Mouse (Mus musculus): Measurements from ENCODE around the gene Myo1e. TPM values are rescaled to one million over a fixed set of nuclear protein-coding genes. Genes with fewer than 3 reads are reported as not detected.

Myo1e gene
- total and polyA plus RNA-seq, 3 experiments: 82.3 to 186 (median 98.7) TPM

DNA sequence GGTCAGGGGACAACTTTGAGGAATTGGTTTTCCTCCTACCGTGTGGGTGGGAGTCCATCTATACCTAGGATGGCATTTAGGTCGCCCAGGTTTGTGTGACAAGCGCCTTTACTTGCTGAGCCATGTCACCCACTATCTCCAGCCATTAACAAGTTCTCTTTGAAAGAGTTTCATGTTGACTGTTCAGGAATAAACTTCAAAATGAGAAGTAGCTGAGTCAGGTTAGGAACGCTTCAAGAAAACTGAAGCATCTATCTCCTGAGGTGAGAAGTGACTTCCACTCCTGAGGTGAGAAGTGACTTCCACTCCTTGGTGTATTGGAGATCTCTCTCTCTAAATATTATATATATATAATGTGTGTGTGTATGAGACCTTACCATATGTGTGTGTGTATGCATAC, 19.2 kb downstream of the Myo1e start (continued):
- no peak for TF ChIP-seq ZMIZ1 (IDR thresholded peaks at IDR 0.05; ENCODE audit: low read depth, low read length)
- TF ChIP-seq UBTF (IDR thresholded peaks at IDR 0.05; ENCODE audit: low read depth, low read length): no peak
- peak; percentile 52; the same call in 1 of the 2 replicates for TF ChIP-seq MEF2A (IDR thresholded peaks at IDR 0.05; ENCODE audit: borderline replicate concordance, low read depth, low read length)
- no peak for TF ChIP-seq TCF12 (IDR thresholded peaks at IDR 0.05; ENCODE audit: low read depth, low read length)
- TF ChIP-seq RAD21 (IDR thresholded peaks at IDR 0.05; ENCODE audit: low read depth, low read length): no peak
- TF ChIP-seq SMC3 (IDR thresholded peaks at IDR 0.05; ENCODE audit: low read depth, low read length): no peak
- TF ChIP-seq BHLHE40 (IDR thresholded peaks at IDR 0.05; ENCODE audit: low read depth, low read length): 0 out of 2 replicates have a peak, but pooled peaks have one; percentile 7
- TF ChIP-seq ETS1 (conservative IDR thresholded peaks at IDR 0.05; ENCODE audit: low read depth, low read length): peak; percentile 61; the same call in 1 of the 2 replicates
- TF ChIP-seq JUN (IDR thresholded peaks at IDR 0.05; ENCODE audit: insufficient read depth, low read depth, low read length): peak; percentile 66
- 0 out of 2 replicates have a peak, but pooled peaks have one; percentile 55 for TF ChIP-seq MYC (IDR thresholded peaks at IDR 0.05; ENCODE audit: low read depth, low read length)
- TF ChIP-seq TBP (conservative IDR thresholded peaks at IDR 0.05; ENCODE audit: low read depth, low read length): no peak
- no peak for TF ChIP-seq NRF1 (IDR thresholded peaks at IDR 0.05; ENCODE audit: low read depth, low read length)

DNA sequence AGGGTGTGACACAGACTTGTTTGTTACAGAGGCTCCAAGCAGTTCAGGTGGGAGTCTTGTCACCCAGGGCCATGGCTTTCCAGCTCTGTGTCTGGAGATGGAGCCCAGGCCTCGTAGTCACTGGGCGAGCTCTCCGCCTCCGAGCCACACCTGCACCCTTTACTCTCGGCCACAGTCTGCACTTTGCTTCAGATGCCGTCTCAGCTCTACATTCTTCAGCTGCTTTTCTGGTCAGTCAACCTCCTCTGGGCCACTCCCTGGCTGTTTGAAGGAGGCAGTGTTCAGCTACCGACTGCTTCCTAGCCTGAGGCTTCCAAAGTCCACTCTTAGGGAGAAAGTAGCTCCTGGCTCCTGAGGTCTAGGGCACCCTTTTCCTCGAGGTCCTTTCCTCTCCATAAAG, 22.7 kb downstream of the Myo1e start:
- H3K36me3 ChIP-seq (replicated peaks in 1 of 2; ENCODE audit: control insufficient read depth in 1 of 2, insufficient read depth in 1 of 2, low read length in 1 of 2): peaks cover 6 to 46% of the 10 kb centered on the region in 2 experiments
- DNase-seq (ENCODE audit: extremely low read depth): no peak
- in situ Hi-C loops (cut with MboI; ENCODE audit: low pct_ligation_motif_present, low pct_unique_long_range_greater_than_20kb, low sequenced_read_pairs) (no loop called here), dilution Hi-C loops (cut with MboI; ENCODE audit: extremely low pct_ligation_motif_present, extremely low pct_unique_long_range_greater_than_20kb, low sequenced_read_pairs) (no loop called here)
- no peak overlapping the region for H3K27ac ChIP-seq (ENCODE audit: insufficient read depth, low read depth)
- H3K9me3 ChIP-seq (replicated peaks; ENCODE audit: low read length): no peaks in the 10 kb centered on the region
- peaks cover 23 to 96% of the 10 kb centered on the region in 2 experiments for H3K4me1 ChIP-seq (ENCODE audit: control insufficient read depth in 1 of 2, insufficient read depth in 2 of 2)
- H3K4me2 ChIP-seq (ENCODE audit: insufficient read depth, low read depth, poor library complexity, severe bottlenecking): no peak overlapping the region
- no peaks in the 10 kb centered on the region for H3K27me3 ChIP-seq (replicated peaks)
- no peak overlapping the region for H3K4me3 ChIP-seq (replicated peaks in 1 of 3; ENCODE audit: low read depth in 2 of 3, low read length in 2 of 3, poor library complexity in 1 of 3)
- no peak overlapping the region for H3K9ac ChIP-seq (ENCODE audit: insufficient read depth, low read depth)
- H3K79me2 ChIP-seq (replicated peaks; ENCODE audit: control insufficient read depth, extremely low read depth, insufficient read depth, poor library complexity, severe bottlenecking): peaks cover 84% of the 10 kb centered on the region
- TF ChIP-seq UBTF (IDR thresholded peaks at IDR 0.05; ENCODE audit: low read depth, low read length): no peak
- TF ChIP-seq GABPA (IDR thresholded peaks at IDR 0.05; ENCODE audit: insufficient replicate concordance, low read depth, low read length): no peak
- TF ChIP-seq MAZ (IDR thresholded peaks at IDR 0.05; ENCODE audit: low read depth, low read length): no peak
- TF ChIP-seq BHLHE40 (IDR thresholded peaks at IDR 0.05; ENCODE audit: low read depth, low read length): no peak
- TF ChIP-seq CHD1 (IDR thresholded peaks at IDR 0.05; ENCODE audit: low read depth, low read length): no peak
- no peak for TF ChIP-seq PAX5 (IDR thresholded peaks at IDR 0.05; ENCODE audit: low read length)
- no peak for TF ChIP-seq ZKSCAN1 (IDR thresholded peaks at IDR 0.05; ENCODE audit: borderline replicate concordance, low read depth, low read length)
- TF ChIP-seq JUND (conservative IDR thresholded peaks at IDR 0.05; ENCODE audit: low read depth, low read length): no peak
- TF ChIP-seq POLR2A (IDR thresholded peaks at IDR 0.05; ENCODE audit: low read depth, low read length): no peak
- no peak for TF ChIP-seq ETS1 (conservative IDR thresholded peaks at IDR 0.05; ENCODE audit: low read depth, low read length)
- no peak for TF ChIP-seq ZC3H11A (IDR thresholded peaks at IDR 0.05; ENCODE audit: low read depth, low read length)
- TF ChIP-seq MXI1 (IDR thresholded peaks at IDR 0.05; ENCODE audit: low read depth, low read length): no peak
- TF ChIP-seq TBP (conservative IDR thresholded peaks at IDR 0.05; ENCODE audit: low read depth, low read length): no peak
- no peak for TF ChIP-seq ZMIZ1 (IDR thresholded peaks at IDR 0.05; ENCODE audit: low read depth, low read length)
- no peak for TF ChIP-seq CTCF (conservative IDR thresholded peaks at IDR 0.05 in 1 of 2, IDR thresholded peaks at IDR 0.05 in 1 of 2; ENCODE audit: low read depth in 2 of 2, low read length in 2 of 2)
- no peak for TF ChIP-seq SIN3A (IDR thresholded peaks at IDR 0.05; ENCODE audit: low read length)
- no peak for TF ChIP-seq CHD2 (IDR thresholded peaks at IDR 0.05; ENCODE audit: low read length)
